Mouse (Mus musculus) frontal cortex, postnatal 10 days (tissue): ENCODE data around the gene Hdlbp.
"Not testable (repeated sequence)": the region's sequence is repeated elsewhere in the genome, so short reads cannot be mapped to it uniquely, and the experiment has no call there.

Experiments
- DNase-seq, 2 experiments: peaks; one replicate each; pipeline ENCODE4 v3.0.0; 2022; ENCODE audit warnings: low spot score in 2 of 2, mixed read lengths in 1 of 2

Gene Hdlbp

GRCm38 (mm10) chr1:93478586-93479475 lies at the start of gene Hdlbp:
Hdlbp (minus strand) TSS chr1:93478815.
- DNase-seq = peak; percentile 99

DNA sequence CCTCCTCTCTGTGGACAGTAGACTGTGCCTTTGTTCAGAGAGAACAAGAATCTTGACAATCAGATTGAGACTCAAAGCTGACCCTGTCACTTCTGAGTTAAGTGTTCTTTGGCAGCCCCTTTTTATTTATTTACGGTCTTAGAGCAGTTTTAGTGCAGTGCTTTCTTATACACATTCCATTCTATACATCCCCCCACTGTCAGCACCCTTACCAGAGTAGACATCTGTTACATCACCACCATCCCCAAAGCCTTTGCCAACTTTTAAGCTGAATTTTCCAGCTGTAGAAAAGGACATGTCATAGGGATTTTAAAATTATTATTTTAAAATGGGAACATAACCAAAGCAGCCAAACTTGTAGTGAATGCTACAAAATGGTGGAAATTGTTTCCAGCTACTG lies 43.7 kb upstream of the Hdlbp start:
- DNase-seq = no peak

DNA sequence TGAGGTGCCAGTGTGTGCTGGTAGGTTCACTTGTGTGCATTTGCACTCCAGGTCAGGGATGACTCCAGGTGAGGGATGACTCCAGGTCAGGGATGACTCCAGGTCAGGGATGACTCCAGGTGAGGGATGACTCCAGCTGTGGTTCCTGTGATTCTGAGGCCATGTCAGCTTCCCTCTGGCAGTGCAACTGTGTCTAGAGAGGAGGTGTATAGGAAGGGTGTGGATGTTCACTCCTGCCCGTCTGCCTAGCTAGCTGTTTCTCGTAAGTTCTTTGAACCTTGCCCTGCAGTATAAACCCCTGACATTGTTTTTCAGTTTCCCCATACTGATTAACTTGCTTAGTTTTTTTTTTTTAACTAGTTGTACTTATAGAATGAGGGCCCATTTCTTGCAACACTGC lies 42.9 kb upstream of the Hdlbp start:
- DNase-seq = no peak

GRCm38 (mm10) chr1:93513221-93513620 lies 34.6 kb upstream of the Hdlbp start:
- no peak for DNase-seq

DNA sequence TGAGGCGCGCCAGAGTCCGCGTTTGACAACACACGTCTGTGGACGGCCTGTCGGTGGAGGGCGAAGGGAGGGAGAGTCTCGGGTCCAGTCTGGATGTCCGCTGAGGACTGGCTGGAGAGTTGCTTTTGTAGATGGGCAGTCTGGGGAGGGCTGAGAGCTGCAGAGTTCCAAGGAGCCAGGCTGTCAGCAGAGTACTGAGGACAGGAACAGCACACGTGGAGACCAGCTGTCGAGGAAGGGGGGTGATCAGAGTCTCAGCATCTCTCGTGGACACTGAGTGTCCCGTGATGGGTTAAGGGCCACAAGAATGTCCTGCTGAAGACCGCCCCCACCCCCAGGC lies 33.7 kb upstream of the Hdlbp start:
- DNase-seq = no peak

DNA sequence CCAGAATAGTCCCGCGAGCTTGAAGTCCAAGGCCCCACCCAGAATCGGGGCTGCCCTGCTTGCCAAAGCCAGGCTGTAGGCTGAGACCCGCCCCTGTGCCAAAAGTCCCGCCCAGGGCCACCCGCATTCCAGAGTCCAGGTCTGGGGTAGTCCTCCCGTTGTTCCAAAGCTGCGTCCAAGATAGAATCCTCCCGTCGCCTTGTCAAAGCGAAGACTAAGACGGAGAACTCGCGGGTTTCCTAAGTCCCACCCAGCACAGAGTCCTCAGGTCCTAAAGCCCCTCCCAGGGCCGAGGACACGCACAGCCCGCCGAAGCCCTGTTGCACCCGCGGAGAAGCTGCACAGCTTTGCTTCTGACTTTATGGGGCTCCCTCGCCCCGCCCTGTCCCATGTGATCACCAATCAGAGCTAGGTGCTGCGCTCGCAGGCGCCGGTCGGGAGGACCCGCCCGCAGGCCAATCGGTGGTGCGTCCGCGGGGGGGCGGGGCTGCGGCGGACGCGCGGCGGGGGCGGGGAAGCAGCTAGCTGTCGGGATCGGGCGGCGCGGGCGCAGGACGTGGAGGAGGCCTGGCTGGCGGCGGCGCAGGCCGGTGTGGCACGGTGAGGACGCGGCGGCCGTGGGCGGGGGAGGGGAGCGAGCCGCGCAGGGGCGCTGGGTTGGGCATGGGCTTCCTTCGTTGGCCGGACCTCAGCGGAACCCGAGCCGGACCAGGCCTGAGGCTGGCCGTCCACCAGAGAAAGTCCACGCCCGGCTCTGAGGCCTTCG lies 33.2 kb upstream of the Hdlbp start, which contains the start of gene Farp2:
TSS of gene Farp2 (plus strand) at position 495 of the 766 bp plus-strand sequence.
- peak; percentile 90 to 93 for DNase-seq

GRCm38 (mm10) chr1:93508576-93508975 lies 30.0 kb upstream of the Hdlbp start:
- not testable (repeated sequence) for DNase-seq

- DNase-seq = no peak
These were observed 28.5 kb upstream of the Hdlbp start for GRCm38 (mm10) chr1:93506944-93507676.

- no peak for DNase-seq
These were observed 16.7 kb upstream of the Hdlbp start for GRCm38 (mm10) chr1:93495312-93495711.

GRCm38 (mm10) chr1:93486302-93486701 lies 7.7 kb upstream of the Hdlbp start:
- DNase-seq = not testable (repeated sequence)

DNA sequence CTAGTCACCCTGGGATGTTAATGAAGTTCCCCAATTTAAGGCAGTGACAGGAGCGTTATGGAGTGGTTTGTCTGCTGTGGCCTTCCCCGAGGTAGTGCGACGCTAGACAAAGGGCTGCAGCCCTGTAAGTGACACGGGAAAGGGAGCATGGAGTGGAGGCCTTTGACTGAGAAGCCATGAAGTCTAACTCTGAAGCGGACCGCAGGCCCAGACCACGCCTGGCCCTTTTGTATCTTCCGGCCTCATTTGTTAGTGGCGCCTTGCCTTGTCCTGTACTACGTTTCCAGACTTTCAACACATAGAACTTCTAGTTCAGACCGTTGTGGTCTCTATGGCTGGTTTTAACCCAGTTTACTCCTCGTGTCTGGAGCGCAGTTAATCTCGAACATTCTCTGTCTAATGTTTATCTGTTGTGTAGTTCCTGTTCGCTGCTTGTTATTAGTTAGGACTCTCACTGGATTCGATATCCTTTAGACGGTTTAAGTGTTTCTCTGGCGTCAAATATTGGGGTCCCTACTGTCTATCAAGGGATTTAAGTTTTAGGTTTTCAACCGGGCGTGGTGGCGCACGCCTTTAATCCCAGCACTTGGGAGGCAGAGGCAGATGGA lies 965 bp upstream of the Hdlbp start:
- peak; percentile 19 to 27 for DNase-seq

DNA sequence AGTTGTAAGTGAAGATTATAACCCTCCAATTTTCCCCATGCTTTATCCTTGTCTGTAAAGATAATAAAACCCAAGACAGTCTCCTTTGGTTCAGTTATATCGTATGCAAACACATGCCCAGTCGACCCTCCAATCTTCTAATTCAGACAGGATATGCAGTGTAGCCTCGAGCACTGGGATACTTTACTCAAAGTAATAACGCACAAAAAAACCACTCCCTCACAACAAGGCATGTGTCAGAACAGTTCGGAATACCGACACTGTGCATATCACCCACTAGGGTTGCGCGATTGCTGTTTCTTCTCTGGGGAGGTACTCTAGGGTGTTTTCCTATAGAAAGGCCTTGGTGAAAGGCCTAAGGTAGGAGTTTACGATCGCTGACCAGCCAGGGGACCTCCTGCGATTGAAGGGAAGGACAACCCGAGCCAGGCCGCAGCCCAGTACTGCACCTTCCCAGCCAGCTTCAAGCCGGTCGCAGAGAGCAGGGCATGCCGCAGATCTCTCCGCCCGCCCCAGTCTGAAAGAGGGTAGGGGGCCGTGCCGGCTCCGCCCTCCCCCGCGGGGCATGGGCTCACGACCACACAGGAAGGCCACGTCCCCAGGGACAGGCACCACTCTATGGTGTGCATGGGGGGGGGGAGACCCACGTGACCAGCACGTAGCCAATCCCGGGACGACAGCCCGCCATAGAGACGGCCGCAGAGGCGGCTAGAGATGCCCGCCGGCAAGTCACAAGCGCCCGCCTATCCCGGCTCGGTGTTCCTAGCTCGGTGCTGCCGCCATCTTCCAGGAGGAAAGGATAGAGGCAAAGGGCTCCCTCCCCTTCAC lies 643 bp downstream of the Hdlbp start:
- DNase-seq = peak; percentile 98 to 99

- no peak for DNase-seq
These were observed 2.9 kb downstream of the Hdlbp start for GRCm38 (mm10) chr1:93475694-93476093.

DNA sequence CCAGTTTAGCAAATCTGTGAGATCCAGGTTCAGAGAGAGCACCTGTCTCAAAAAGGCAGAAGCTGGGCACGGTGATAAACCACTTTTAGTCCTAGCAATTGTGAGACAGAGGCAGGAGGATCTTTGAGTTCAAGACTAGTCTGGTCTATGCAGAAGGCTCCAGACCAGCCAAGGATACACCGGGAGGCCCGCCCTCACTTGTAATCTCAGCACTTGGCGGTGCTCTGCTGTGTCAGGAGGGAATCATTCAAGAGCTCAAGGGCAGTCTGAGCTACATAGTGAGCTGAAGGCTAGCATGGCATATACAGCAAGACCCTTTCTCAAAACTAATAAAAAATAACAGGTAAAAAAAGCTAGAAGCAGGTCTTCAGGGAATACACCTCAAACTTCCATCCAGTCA lies 10.0 kb downstream of the Hdlbp start:
- DNase-seq = no peak

DNA sequence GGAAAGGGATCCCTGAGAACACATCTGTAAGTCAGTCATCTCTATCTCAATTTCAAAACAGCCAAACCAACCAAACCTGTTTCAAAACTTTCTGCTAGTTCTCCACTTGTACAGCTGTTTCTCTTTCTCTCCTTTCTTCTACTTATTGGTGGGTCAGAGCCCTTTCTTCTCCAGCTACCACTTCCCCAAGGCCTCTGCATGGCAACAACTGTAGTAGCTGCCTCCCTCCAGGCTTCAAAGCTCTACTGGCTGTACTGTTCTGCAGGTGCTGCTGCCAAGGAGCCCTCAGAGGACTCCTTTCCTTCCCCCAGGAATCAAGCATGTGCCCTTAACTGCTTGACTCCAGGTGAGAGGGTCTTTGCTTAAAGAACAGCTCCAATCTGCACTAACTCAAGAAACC lies 12.9 kb downstream of the Hdlbp start:
- no peak for DNase-seq

DNA sequence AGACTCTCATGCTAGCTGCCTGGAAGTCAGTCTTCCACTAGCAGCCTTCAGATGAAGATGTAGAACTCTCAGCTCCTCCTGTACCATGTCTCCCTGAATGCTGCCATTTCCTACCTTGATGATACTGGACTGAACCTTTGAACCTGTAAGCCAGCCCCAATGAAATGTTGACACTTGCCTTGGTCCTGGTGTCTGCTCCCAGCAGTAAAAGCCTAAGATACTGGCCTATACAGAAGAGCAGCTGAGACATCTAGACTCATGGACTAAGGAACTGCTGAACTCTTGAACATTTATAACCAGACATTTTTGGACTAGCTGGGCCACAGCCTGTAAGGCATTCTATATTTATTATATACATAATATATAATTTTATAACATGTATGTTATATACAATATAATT lies 13.5 kb downstream of the Hdlbp start:
- DNase-seq = no peak

- no peak for DNase-seq
These were observed 19.5 kb downstream of the Hdlbp start for GRCm38 (mm10) chr1:93459101-93459500.

DNA sequence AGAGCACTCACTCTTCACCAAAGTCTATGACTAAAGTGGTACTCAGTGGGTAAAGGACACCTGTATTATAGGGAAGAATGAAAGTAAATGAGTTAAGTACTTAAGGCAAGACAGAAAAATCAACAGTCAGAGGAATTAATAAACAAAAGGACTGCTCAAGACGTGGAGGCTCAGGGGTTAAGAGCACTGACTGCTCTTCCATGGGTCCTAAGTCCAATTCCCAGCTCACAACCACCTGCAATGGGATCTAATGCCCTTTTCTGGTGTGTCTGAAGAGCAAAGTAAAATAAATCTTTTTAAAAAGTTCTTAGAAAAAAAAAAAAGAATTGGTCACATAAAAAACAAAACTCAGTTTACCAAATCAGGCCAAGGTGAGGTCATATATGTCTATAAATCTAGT lies 20.3 kb downstream of the Hdlbp start:
- no peak for DNase-seq

- no peak for DNase-seq
These were observed 24.8 kb downstream of the Hdlbp start for GRCm38 (mm10) chr1:93453721-93454255.

- not testable (repeated sequence) for DNase-seq
These were observed 28.5 kb downstream of the Hdlbp start for GRCm38 (mm10) chr1:93450118-93450517.

GRCm38 (mm10) chr1:93445822-93446162 lies 32.8 kb downstream of the Hdlbp start:
- DNase-seq = no peak
